Mouse (Mus musculus): Measurements from ENCODE around the gene 1110008L16Rik. TPM values are rescaled to one million over a fixed set of nuclear protein-coding genes. Genes with fewer than 3 reads are reported as not detected.

The 1110008L16Rik gene
- polyA plus RNA-seq, 2 experiments: 5.2 to 6.1 TPM

- DNase-seq (ENCODE audit: low read depth in 3 of 3, low spot score in 3 of 3) (no peak), ATAC-seq (ENCODE audit: insufficient read depth) (no peak)
- H3K9me3 ChIP-seq (ENCODE audit: control insufficient read depth, low read length): no peaks in the 10 kb centered on the region
- H3K4me1 ChIP-seq (replicated peaks; ENCODE audit: control insufficient read depth in 2 of 2, insufficient read depth in 2 of 2, low read length in 1 of 2): peaks cover 6 to 13% of the 10 kb centered on the region in 2 experiments
- H3K36me3 ChIP-seq (replicated peaks; ENCODE audit: control insufficient read depth, insufficient read depth, low read depth): no peaks in the 10 kb centered on the region
- TF ChIP-seq EP300 (IDR thresholded peaks at IDR 0.05; ENCODE audit: low read depth) (no peak), CTCF (IDR thresholded peaks at IDR 0.05; ENCODE audit: low read depth) (no peak)
- H3K27me3 ChIP-seq (ENCODE audit: control insufficient read depth, insufficient read depth, low read length): no peaks in the 10 kb centered on the region
- no peak overlapping the region for H3K27ac ChIP-seq
- 65% methylated on average over 3 of the region's 3 CpGs for WGBS (ENCODE audit: insufficient replicate concordance)
- no peak overlapping the region for H3K4me3 ChIP-seq (ENCODE audit: insufficient read depth in 1 of 2, low read depth in 2 of 2, low read length in 2 of 2)
- H3K9ac ChIP-seq (replicated peaks): no peak overlapping the region
- H3K4me2 ChIP-seq (ENCODE audit: low read depth): no peak overlapping the region
These were observed 85.4 kb downstream of the 1110008L16Rik start for GRCm38 (mm10) chr12:55384826-55385225.

- no peaks in the 10 kb centered on the region for H3K27me3 ChIP-seq (ENCODE audit: control insufficient read depth, insufficient read depth, low read length)
- H3K4me3 ChIP-seq (ENCODE audit: insufficient read depth in 1 of 2, low read depth in 2 of 2, low read length in 2 of 2): no peak overlapping the region
- DNase-seq (ENCODE audit: low read depth in 3 of 3, low spot score in 3 of 3) (no peak), ATAC-seq (ENCODE audit: insufficient read depth) (no peak)
- no peaks in the 10 kb centered on the region for H3K9me3 ChIP-seq (ENCODE audit: control insufficient read depth, low read length)
- H3K36me3 ChIP-seq (replicated peaks; ENCODE audit: control insufficient read depth, insufficient read depth, low read depth): no peaks in the 10 kb centered on the region
- WGBS (ENCODE audit: insufficient replicate concordance): 78% methylated on average over 6 of the region's 6 CpGs
- H3K9ac ChIP-seq (replicated peaks): no peak overlapping the region
- H3K27ac ChIP-seq: no peak overlapping the region
- TF ChIP-seq EP300 (IDR thresholded peaks at IDR 0.05; ENCODE audit: low read depth): no peak
- TF ChIP-seq CTCF (IDR thresholded peaks at IDR 0.05; ENCODE audit: low read depth): no peak
- H3K4me1 ChIP-seq (replicated peaks; ENCODE audit: control insufficient read depth in 2 of 2, insufficient read depth in 2 of 2, low read length in 1 of 2): peaks cover 6 to 13% of the 10 kb centered on the region in 2 experiments
- H3K4me2 ChIP-seq (ENCODE audit: low read depth): no peak overlapping the region
These were observed 86.6 kb downstream of the 1110008L16Rik start for GRCm38 (mm10) chr12:55385931-55386330.

GRCm38 (mm10) chr12:55386456-55386855, 87.1 kb downstream of the 1110008L16Rik start:
- 73% methylated on average over 9 of the region's 9 CpGs for WGBS (ENCODE audit: insufficient replicate concordance)
- no peak for ATAC-seq (ENCODE audit: insufficient read depth)

GRCm38 (mm10) chr12:55387083-55387787, 87.9 kb downstream of the 1110008L16Rik start:
- ATAC-seq (ENCODE audit: insufficient read depth) (no peak), DNase-seq (ENCODE audit: low read depth in 3 of 3, low spot score in 3 of 3) (no peak)
- H3K9ac ChIP-seq (replicated peaks): no peak overlapping the region
- no peaks in the 10 kb centered on the region for H3K9me3 ChIP-seq (ENCODE audit: control insufficient read depth, low read length)
- peaks cover 6 to 13% of the 10 kb centered on the region in 2 experiments for H3K4me1 ChIP-seq (replicated peaks; ENCODE audit: control insufficient read depth in 2 of 2, insufficient read depth in 2 of 2, low read length in 1 of 2)
- H3K36me3 ChIP-seq (replicated peaks; ENCODE audit: control insufficient read depth, insufficient read depth, low read depth): no peaks in the 10 kb centered on the region
- TF ChIP-seq CTCF (IDR thresholded peaks at IDR 0.05; ENCODE audit: low read depth) (no peak), EP300 (IDR thresholded peaks at IDR 0.05; ENCODE audit: low read depth) (no peak)
- 45% methylated on average over 7 of the region's 7 CpGs for WGBS (ENCODE audit: insufficient replicate concordance)
- H3K4me2 ChIP-seq (ENCODE audit: low read depth): no peak overlapping the region
- no peak overlapping the region for H3K27ac ChIP-seq
- H3K4me3 ChIP-seq (ENCODE audit: insufficient read depth in 1 of 2, low read depth in 2 of 2, low read length in 2 of 2): no peak overlapping the region
- no peaks in the 10 kb centered on the region for H3K27me3 ChIP-seq (ENCODE audit: control insufficient read depth, insufficient read depth, low read length)

More at GRCm38 (mm10) chr12:55386456-55386855, 87.1 kb downstream of the 1110008L16Rik start:
- Histone ChIP-seq H3K27ac (no peak overlapping the region), H3K27me3 (ENCODE audit: control insufficient read depth, insufficient read depth, low read length) (no peaks in the 10 kb centered on the region), H3K4me1 (replicated peaks; ENCODE audit: control insufficient read depth in 2 of 2, insufficient read depth in 2 of 2, low read length in 1 of 2) (peaks cover 6 to 13% of the 10 kb centered on the region in 2 experiments), H3K9me3 (ENCODE audit: control insufficient read depth, low read length) (no peaks in the 10 kb centered on the region), H3K4me3 (ENCODE audit: insufficient read depth in 1 of 2, low read depth in 2 of 2, low read length in 2 of 2) (no peak overlapping the region), H3K36me3 (replicated peaks; ENCODE audit: control insufficient read depth, insufficient read depth, low read depth) (no peaks in the 10 kb centered on the region), H3K4me2 (ENCODE audit: low read depth) (no peak overlapping the region), H3K9ac (replicated peaks) (no peak overlapping the region)
- DNase-seq (ENCODE audit: low read depth in 3 of 3, low spot score in 3 of 3): no peak
- TF ChIP-seq EP300 (IDR thresholded peaks at IDR 0.05; ENCODE audit: low read depth): no peak
- no peak for TF ChIP-seq CTCF (IDR thresholded peaks at IDR 0.05; ENCODE audit: low read depth)

GRCm38 (mm10) chr12:55387788-55388465, 88.5 kb downstream of the 1110008L16Rik start:
- no peak for DNase-seq (ENCODE audit: low read depth in 3 of 3, low spot score in 3 of 3)
- no peaks in the 10 kb centered on the region for H3K27me3 ChIP-seq (ENCODE audit: control insufficient read depth, insufficient read depth, low read length)
- no peaks in the 10 kb centered on the region for H3K36me3 ChIP-seq (replicated peaks; ENCODE audit: control insufficient read depth, insufficient read depth, low read depth)
- H3K27ac ChIP-seq: no peak overlapping the region
- no peak overlapping the region for H3K4me3 ChIP-seq (ENCODE audit: insufficient read depth in 1 of 2, low read depth in 2 of 2, low read length in 2 of 2)
- H3K4me1 ChIP-seq (replicated peaks; ENCODE audit: control insufficient read depth in 2 of 2, insufficient read depth in 2 of 2, low read length in 1 of 2): peaks cover 6 to 13% of the 10 kb centered on the region in 2 experiments
- WGBS (ENCODE audit: insufficient replicate concordance): 41% methylated on average over 11 of the region's 11 CpGs
- no peak overlapping the region for H3K4me2 ChIP-seq (ENCODE audit: low read depth)
- no peak overlapping the region for H3K9ac ChIP-seq (replicated peaks)
- no peak for TF ChIP-seq EP300 (IDR thresholded peaks at IDR 0.05; ENCODE audit: low read depth)
- TF ChIP-seq CTCF (IDR thresholded peaks at IDR 0.05; ENCODE audit: low read depth): no peak
- no peaks in the 10 kb centered on the region for H3K9me3 ChIP-seq (ENCODE audit: control insufficient read depth, low read length)
- ATAC-seq (ENCODE audit: insufficient read depth): no peak

Measured in liver, embryonic 14.5 days (tissue).